Mouse (Mus musculus) B cell, adult 2 months (primary cell): Measurements from ENCODE around the gene H2-Ke6.

Experiments used
- DNase-seq, 2 experiments: peaks; one replicate each; pipeline ENCODE4 v3.0.0; 2022

H2-Ke6 gene

DNA sequence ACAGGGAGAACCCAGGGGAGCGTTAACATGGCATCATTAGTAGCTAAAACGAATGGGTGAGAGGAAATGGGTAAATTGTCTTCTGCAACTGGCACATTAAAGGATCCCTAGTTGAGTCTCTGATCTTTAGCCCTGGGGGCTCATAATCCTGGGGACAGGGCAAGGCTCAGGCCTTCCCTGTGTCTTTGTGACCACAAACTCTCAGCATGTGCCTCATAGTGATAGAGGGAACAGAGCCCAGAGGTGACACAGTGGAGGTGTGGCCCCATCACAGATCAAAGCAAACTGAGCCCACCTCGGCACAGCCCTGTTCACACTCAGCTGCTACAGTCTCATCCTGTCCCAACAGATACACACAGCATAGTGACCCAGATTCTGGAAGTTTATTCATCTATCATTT, 32.2 kb downstream of the H2-Ke6 start:
- DNase-seq, result peak in 1 of 2 experiments; percentile 27

DNA sequence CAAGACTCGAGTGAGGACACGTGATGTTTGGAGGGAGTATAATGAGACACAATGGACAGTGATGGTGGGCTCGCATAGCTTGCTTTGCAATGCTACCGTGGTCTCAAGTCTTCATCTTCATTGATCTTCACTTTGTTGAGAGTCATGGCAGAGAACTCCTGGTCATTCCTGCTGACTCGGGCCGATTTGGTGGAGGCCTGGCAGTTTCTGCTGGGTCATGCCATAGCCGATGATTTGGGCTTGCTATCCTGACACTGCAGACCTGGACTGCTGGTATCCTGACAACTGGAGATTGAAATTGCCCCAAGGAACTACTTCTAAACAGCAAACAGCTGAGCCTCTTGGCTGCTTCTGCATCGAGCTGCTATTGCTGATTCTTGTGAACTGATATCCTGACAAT, 32.9 kb downstream of the H2-Ke6 start:
- DNase-seq, result no peak

- peak; percentile 83 to 84 for DNase-seq
These were observed 35.8 kb downstream of the H2-Ke6 start for GRCm38 (mm10) chr17:33991788-33992664.

DNA sequence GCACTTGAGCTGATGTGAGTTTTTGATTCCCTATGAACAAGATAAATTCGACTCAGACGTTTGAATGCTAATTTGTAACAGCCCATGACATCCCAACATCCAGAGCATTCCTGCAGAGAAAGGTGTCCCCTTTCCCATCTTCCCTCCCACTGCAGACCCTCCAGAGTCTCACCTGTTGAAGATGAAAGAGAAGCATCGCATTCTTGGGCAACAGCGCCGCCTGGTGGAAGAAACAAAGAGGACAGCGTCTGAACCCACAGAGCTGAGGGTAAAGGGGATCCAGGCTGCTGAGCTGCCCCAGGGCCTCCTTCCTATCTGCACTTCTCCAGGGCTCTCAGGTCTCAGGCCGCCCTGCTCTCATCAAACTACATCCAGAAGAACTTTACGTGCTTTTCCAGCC, 45.7 kb downstream of the H2-Ke6 start:
- DNase-seq, result peak; percentile 84 to 85

DNA sequence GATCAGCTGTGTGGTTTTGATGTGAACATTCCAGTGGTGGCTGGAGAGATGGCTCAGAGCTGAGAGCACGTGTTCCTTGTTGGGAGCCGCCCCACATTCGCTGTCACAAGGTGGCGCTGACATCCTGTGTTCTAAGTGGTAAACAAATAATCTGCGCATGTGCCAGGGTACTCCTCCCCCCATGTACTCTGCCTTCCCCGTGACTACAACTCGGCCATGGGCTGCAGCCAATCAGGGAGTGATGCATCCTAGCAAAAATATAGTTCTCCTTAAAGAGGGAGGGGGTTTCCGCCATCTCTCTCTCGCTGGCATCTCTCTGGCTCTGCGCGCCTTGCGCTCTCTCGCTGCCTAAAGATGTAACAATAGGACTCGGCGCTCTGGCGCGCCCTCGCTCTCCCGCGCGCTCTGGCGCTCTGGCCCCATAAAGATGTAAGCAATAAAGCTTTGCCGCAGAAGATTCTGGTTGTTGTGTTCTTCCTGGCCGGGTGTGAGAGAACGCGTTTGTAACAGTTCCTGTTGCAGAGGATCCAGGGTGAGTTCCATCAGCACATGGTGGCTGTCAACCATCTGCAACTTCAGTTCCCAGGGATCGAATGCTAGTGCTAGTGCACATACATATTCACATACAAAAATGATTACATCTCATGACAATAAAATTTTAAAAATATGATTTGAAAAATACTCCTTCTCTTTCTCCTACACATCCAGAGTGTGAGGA, 46.5 kb downstream of the H2-Ke6 start:
- DNase-seq, result peak; percentile 82 to 88

DNA sequence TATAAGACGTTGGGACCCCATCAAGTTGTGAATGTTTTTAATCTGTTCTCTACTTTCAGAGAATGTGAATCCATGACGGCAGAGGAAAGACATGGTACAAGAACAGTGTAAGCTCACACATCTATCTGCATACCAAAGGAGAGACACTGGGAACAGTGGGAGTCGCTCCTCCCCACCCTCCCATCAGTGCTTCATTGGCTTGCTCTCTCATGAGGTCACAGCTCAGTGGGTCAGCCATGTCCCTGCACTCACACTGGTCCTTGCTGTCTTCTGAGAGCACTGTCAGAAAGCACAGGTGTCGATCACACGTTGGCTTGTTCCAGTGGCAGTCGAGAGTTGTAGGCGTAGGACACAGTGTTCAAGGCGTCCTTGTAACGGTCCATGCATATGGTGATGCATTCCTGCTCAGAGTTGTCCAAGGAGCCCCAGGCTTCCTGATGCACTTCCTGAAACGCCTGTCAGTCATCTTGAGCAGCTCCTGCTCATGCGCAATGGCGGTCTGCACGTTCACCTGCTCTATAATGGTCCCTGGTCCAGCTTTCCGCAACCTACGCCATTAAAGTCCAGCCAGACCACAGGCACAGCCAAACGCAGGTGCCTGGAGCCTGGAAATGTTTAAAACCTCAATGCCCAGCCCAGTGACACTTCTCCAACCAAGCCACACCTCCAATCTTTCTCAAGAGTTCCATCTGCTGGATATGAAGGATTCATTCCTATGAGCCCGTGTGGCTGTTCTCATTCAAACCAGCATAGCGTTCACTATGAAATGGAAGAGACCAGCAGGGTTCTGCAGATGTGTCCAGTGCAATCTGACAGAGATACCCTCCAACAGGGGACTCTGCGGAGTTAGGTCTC, 47.5 kb downstream of the H2-Ke6 start:
- DNase-seq, result no peak

DNA sequence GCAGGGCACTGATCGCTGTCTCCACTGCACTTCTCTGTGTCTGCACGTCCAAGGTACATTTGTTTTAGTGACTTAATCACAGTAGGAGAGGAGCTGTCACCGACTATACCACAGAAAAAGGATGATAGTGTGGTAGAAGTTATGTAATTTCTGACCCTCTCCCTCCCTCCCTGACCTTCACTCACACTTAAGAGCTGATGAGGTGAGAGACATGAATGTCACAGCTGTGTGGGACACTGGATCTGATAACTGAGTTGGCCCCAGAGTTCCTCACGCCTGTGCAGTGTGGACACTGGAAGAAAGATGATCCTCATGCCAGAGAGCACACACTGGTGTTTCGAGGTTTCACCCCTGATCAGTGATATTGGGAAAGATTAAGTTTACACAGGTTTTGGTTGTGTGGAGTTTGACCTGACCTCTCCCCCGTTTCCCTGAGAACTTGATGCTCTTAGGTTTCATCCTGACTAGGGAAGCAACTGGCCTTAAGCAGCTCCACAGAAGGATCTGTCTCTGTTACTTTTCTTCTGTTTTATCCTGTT, 48.3 kb downstream of the H2-Ke6 start:
- no peak for DNase-seq

GRCm38 (mm10) chr17:33978631-33979031, 49.2 kb downstream of the H2-Ke6 start:
- DNase-seq, result peak; percentile 95 to 97

GRCm38 (mm10) chr17:33977861-33978557, 49.9 kb downstream of the H2-Ke6 start:
- peak in 1 of 2 experiments; percentile 34 for DNase-seq
